Mouse (Mus musculus) forebrain, embryonic 11.5 days (tissue): ENCODE measurements at regions not wholly inside any gene's neighbourhood (a gene's known extent, or its start where the extent isn't known, plus 50 kb on each side); places are given as distances from the start of the nearest gene placed in this dataset.

Experiments
- ATAC-seq: fragments of 200-750 bp; cut with Nextera tagmentation; replicated peaks from 2 replicates; pipeline ENCODE4 v1.8.0; 2017; ENCODE audit warnings: moderate TSS enrichment; ENCODE audit not compliant: low FRiP score
- DNase-seq: peaks from one replicate; pipeline ENCODE4 v3.0.0-alpha.2; 2017; ENCODE audit warnings: low spot score
- H3K27ac ChIP-seq: fragments of 300-500 bp; sonication (generic); 2 replicates; pipeline ENCODE4 v1.5.1; 2014; ENCODE audit warnings: low read depth, low read length
- H3K27me3 ChIP-seq: fragments of 300-500 bp; sonication (generic); 2 replicates; pipeline ENCODE4 v1.6.1; 2014; ENCODE audit warnings: mild to moderate bottlenecking, low read length, mixed read lengths; ENCODE audit not compliant: control insufficient read depth, insufficient read depth
- H3K36me3 ChIP-seq: fragments of 300-500 bp; sonication (generic); 2 replicates; pipeline ENCODE4 v1.6.1; 2014; ENCODE audit warnings: mild to moderate bottlenecking, low read length, moderate library complexity, mixed read lengths; ENCODE audit not compliant: control insufficient read depth, insufficient read depth
- H3K4me1 ChIP-seq: fragments of 300-500 bp; sonication (generic); replicated peaks from 2 replicates; pipeline ENCODE4 v1.6.1; 2014; ENCODE audit warnings: low read length, mixed read lengths; ENCODE audit not compliant: control insufficient read depth, insufficient read depth
- H3K4me2 ChIP-seq: fragments of 300-500 bp; sonication (generic); 2 replicates; pipeline ENCODE4 v1.6.1; 2014; ENCODE audit warnings: low read depth, mild to moderate bottlenecking, low read length, moderate library complexity, mixed read lengths; ENCODE audit not compliant: severe bottlenecking
- H3K4me3 ChIP-seq: fragments of 300-500 bp; sonication (generic); 2 replicates; pipeline ENCODE4 v1.5.1; 2014; ENCODE audit warnings: low read depth, low read length
- H3K9ac ChIP-seq: fragments of 300-500 bp; sonication (generic); 2 replicates; pipeline ENCODE4 v1.6.1; 2014; ENCODE audit warnings: low read length
- H3K9me3 ChIP-seq: fragments of 300-500 bp; sonication (generic); 2 replicates; pipeline ENCODE4 v1.6.1; 2016; ENCODE audit warnings: low read length, mixed read lengths; ENCODE audit not compliant: control insufficient read depth
- WGBS: fragments of 180-500 bp; shearing (Covaris S2); extraction: QIAGEN DNeasy Blood & Tissue Kit; methylation state at CpG from one replicate; pipeline ENCODE4 v1.1.7; 2014; 5-methylcytosine and 5-hydroxymethylcytosine counted together

GRCm38 (mm10) chr13:31341282-31342100 lies 214.4 kb upstream of the Foxq1 start:
- Histone ChIP-seq H3K4me1 (no peaks in the 10 kb centered on the region), H3K4me3 (no peak overlapping the region), H3K27ac (no peak overlapping the region), H3K4me2 (no peak overlapping the region), H3K27me3 (no peaks in the 10 kb centered on the region), H3K36me3 (no peaks in the 10 kb centered on the region), H3K9ac (no peak overlapping the region), H3K9me3 (no peaks in the 10 kb centered on the region)
- 89% methylated on average over 15 of the region's 15 CpGs for WGBS
- no peak for DNase-seq
- no peak for ATAC-seq

- DNase-seq, result no peak
- H3K9ac ChIP-seq, result no peak overlapping the region
- H3K36me3 ChIP-seq, result no peaks in the 10 kb centered on the region
- H3K27me3 ChIP-seq, result no peaks in the 10 kb centered on the region
- no peaks in the 10 kb centered on the region for H3K9me3 ChIP-seq
- no peak overlapping the region for H3K4me2 ChIP-seq
- no peak for ATAC-seq
- H3K27ac ChIP-seq, result no peak overlapping the region
- no peak overlapping the region for H3K4me3 ChIP-seq
- 70% methylated on average over 1 of the region's 1 CpGs for WGBS
- H3K4me1 ChIP-seq, result no peaks in the 10 kb centered on the region
Observed at GRCm38 (mm10) chr13:31346205-31346604, 209.7 kb upstream of the Foxq1 start.

GRCm38 (mm10) chr13:31347000-31347399 lies 208.9 kb upstream of the Foxq1 start:
- Histone ChIP-seq H3K36me3 (no peaks in the 10 kb centered on the region), H3K4me2 (no peak overlapping the region), H3K27ac (no peak overlapping the region), H3K4me1 (no peaks in the 10 kb centered on the region), H3K9ac (no peak overlapping the region), H3K9me3 (no peaks in the 10 kb centered on the region), H3K27me3 (no peaks in the 10 kb centered on the region), H3K4me3 (no peak overlapping the region)
- 81% methylated on average over 2 of the region's 2 CpGs for WGBS
- DNase-seq (no peak), ATAC-seq (no peak)

- Histone ChIP-seq H3K27me3 (no peaks in the 10 kb centered on the region), H3K4me2 (no peak overlapping the region), H3K27ac (no peak overlapping the region), H3K36me3 (no peaks in the 10 kb centered on the region), H3K4me3 (no peak overlapping the region), H3K9me3 (no peaks in the 10 kb centered on the region), H3K9ac (no peak overlapping the region), H3K4me1 (no peaks in the 10 kb centered on the region)
- DNase-seq (no peak), ATAC-seq (no peak)
- WGBS, result 62% methylated on average over 2 of the region's 2 CpGs
Observed at GRCm38 (mm10) chr13:31349671-31350070, 206.3 kb upstream of the Foxq1 start.

- Histone ChIP-seq H3K9me3 (no peaks in the 10 kb centered on the region), H3K4me1 (no peaks in the 10 kb centered on the region), H3K4me3 (no peak overlapping the region), H3K27me3 (no peaks in the 10 kb centered on the region), H3K9ac (no peak overlapping the region), H3K27ac (no peak overlapping the region), H3K36me3 (no peaks in the 10 kb centered on the region), H3K4me2 (no peak overlapping the region)
- ATAC-seq (no peak), DNase-seq (no peak)
Observed at GRCm38 (mm10) chr13:31351481-31351880, 204.5 kb upstream of the Foxq1 start.

- WGBS, result 71% methylated on average over 5 of the region's 5 CpGs
Observed at GRCm38 (mm10) chr13:31352825-31353224, 203.1 kb upstream of the Foxq1 start.

GRCm38 (mm10) chr13:31359353-31359752 lies 196.6 kb upstream of the Foxq1 start:
- H3K27me3 ChIP-seq, result no peaks in the 10 kb centered on the region
- 94% methylated on average over 4 of the region's 4 CpGs for WGBS
- no peaks in the 10 kb centered on the region for H3K4me1 ChIP-seq
- H3K36me3 ChIP-seq, result no peaks in the 10 kb centered on the region
- H3K9ac ChIP-seq, result no peak overlapping the region
- no peak overlapping the region for H3K4me3 ChIP-seq
- H3K27ac ChIP-seq, result no peak overlapping the region
- H3K4me2 ChIP-seq, result no peak overlapping the region
- DNase-seq, result no peak
- ATAC-seq, result no peak
- H3K9me3 ChIP-seq, result no peaks in the 10 kb centered on the region

More at GRCm38 (mm10) chr13:31352825-31353224, 203.1 kb upstream of the Foxq1 start:
- H3K9me3 ChIP-seq, result no peaks in the 10 kb centered on the region
- no peak overlapping the region for H3K4me3 ChIP-seq
- no peak overlapping the region for H3K9ac ChIP-seq
- ATAC-seq, result no peak
- H3K27me3 ChIP-seq, result no peaks in the 10 kb centered on the region
- no peaks in the 10 kb centered on the region for H3K36me3 ChIP-seq
- H3K4me2 ChIP-seq, result no peak overlapping the region
- no peaks in the 10 kb centered on the region for H3K4me1 ChIP-seq
- no peak overlapping the region for H3K27ac ChIP-seq
- DNase-seq, result no peak

- DNase-seq (no peak), ATAC-seq (no peak)
- no peaks in the 10 kb centered on the region for H3K36me3 ChIP-seq
- WGBS, result 35% methylated on average over 3 of the region's 3 CpGs
- H3K4me3 ChIP-seq, result no peak overlapping the region
- no peaks in the 10 kb centered on the region for H3K27me3 ChIP-seq
- no peaks in the 10 kb centered on the region for H3K9me3 ChIP-seq
- no peak overlapping the region for H3K4me2 ChIP-seq
- no peak overlapping the region for H3K27ac ChIP-seq
- no peak overlapping the region for H3K9ac ChIP-seq
- no peaks in the 10 kb centered on the region for H3K4me1 ChIP-seq
Observed at GRCm38 (mm10) chr13:31362386-31362785, 193.5 kb upstream of the Foxq1 start.

- Histone ChIP-seq H3K27ac (no peak overlapping the region), H3K27me3 (no peaks in the 10 kb centered on the region), H3K4me3 (no peak overlapping the region), H3K4me1 (no peaks in the 10 kb centered on the region), H3K9ac (no peak overlapping the region), H3K36me3 (no peaks in the 10 kb centered on the region), H3K4me2 (no peak overlapping the region), H3K9me3 (no peaks in the 10 kb centered on the region)
- DNase-seq, result no peak
- no peak for ATAC-seq
- WGBS, result 90% methylated on average over 4 of the region's 4 CpGs
Observed at GRCm38 (mm10) chr13:31364369-31364768, 191.6 kb upstream of the Foxq1 start.
